Mouse (Mus musculus): ENCODE measurements around the gene Kcnip4.
A peak's percentile ranks its signal among the peaks of the same experiment; 100 is the strongest.

- TF ChIP-seq CTCF (IDR thresholded peaks at IDR 0.05; ENCODE audit: insufficient read depth, low read length) (peak; percentile 33; the same call in 1 of the 2 replicates), POLR2A (IDR thresholded peaks at IDR 0.05; ENCODE audit: borderline replicate concordance, extremely low read depth, low read depth, low read length) (no peak)
Measured at GRCm38 (mm10) chr5:49368636-49369423, 155.9 kb downstream of the Kcnip4 start.

All from lung, adult 2 months (tissue).